Mouse (Mus musculus) left cerebral cortex, adult 8-10 months (tissue): ENCODE results near the gene Wdr62. TPM values are rescaled to one million over a fixed set of nuclear protein-coding genes. Genes with fewer than 3 reads are reported as not detected.

Experiments
- DNase-seq, 2 experiments: peaks; one replicate each; pipeline ENCODE4 v3.0.0; 2022; ENCODE audit warnings: low spot score in 2 of 2
- total RNA-seq, 4 experiments: library from RNA; stranded (reverse); gene quantifications; 2 replicates each; pipeline ENCODE4 v1.2.4; 2022

Wdr62 gene
- total RNA-seq: 1 to 10 TPM; 1.4 to 2.9 (median 1.8) TPM

- peak; percentile 78 to 84 for DNase-seq
Observed at GRCm38 (mm10) chr7:30279951-30280669, at the start of gene Wdr62, which contains the start of gene Thap8. TSS of gene Wdr62 (minus strand) at chr7:30280419. TSS of gene Thap8 (plus strand) at chr7:30280094.

DNA sequence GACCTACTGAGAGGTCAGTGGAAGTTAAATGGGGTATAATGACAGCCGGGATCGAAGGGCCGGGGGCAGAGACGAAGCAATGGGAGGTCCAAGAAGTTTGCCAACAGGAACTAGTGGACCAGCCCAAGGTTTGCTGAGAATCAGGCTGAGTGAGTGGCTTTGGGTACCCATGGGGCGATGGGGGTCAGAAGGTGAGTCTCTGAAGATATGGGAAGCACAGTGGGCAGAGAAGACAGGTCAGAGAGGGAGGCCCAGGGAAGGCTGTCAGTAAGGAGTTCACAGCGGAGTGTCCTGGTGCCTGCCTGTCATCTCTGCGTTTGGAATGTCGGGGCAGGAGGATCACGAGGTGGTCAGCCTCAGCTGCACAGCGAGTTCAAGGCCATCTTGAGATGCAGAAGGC is 48.2 kb upstream of the Wdr62 start:
- no peak for DNase-seq

GRCm38 (mm10) chr7:30327140-30327539 is 46.9 kb upstream of the Wdr62 start:
- DNase-seq: no peak

GRCm38 (mm10) chr7:30326427-30326826 is 46.2 kb upstream of the Wdr62 start:
- DNase-seq: no peak

DNA sequence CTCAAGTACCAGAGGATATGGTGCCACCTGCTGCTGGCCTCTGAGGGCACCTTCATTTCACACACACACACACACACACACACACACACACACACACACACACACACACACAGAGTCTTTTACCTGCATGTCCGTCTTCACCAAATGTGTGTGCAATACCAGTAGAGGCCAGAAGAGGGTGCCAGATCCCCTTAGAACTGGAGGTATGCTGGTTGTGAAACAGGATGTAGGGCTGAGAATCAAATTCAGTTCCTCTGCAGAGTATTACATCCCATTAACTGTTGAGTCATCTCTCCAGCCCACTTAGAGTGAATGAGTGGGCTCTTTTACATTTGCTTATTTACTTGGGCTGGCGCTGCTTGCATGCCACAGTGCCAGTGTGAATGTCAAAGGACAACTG is 45.1 kb upstream of the Wdr62 start:
- no peak for DNase-seq

- DNase-seq: peak in 1 of 2 experiments; percentile 77
Observed at GRCm38 (mm10) chr7:30324300-30324944, 44.2 kb upstream of the Wdr62 start.

- DNase-seq: no peak
Observed at GRCm38 (mm10) chr7:30323795-30324194, 43.6 kb upstream of the Wdr62 start, which contains the start of gene Sdhaf1. TSS of gene Sdhaf1 (minus strand) at chr7:30323895.

GRCm38 (mm10) chr7:30322865-30323264 is 42.6 kb upstream of the Wdr62 start:
- DNase-seq: no peak

GRCm38 (mm10) chr7:30322285-30322667 is 42.1 kb upstream of the Wdr62 start:
- DNase-seq: peak; percentile 87 to 97

- peak; percentile 64 to 74 for DNase-seq
Observed at GRCm38 (mm10) chr7:30321539-30322284, 41.5 kb upstream of the Wdr62 start, which contains the start of gene E130208F15Rik. TSS of gene E130208F15Rik (plus strand) at chr7:30321740.

DNA sequence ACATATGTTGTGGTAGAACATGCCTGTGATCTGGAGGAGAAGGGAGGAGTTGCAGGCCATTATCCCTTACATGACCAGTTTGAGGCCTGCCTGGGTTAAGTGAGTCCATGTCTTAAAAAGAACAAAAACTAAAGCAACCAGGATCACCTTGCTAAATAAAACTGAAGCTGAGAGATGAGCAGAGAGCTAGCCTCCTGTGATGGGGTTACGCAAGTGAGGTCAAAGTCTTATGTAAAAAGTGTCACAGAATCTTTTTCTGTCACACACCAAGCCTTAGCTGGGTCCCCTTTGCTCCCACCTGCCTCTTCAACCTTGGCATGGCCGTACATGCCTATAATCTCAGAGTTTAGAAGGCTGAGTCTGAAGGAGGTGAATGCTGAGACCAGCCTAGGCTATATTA is 40.7 kb upstream of the Wdr62 start:
- no peak for DNase-seq

DNA sequence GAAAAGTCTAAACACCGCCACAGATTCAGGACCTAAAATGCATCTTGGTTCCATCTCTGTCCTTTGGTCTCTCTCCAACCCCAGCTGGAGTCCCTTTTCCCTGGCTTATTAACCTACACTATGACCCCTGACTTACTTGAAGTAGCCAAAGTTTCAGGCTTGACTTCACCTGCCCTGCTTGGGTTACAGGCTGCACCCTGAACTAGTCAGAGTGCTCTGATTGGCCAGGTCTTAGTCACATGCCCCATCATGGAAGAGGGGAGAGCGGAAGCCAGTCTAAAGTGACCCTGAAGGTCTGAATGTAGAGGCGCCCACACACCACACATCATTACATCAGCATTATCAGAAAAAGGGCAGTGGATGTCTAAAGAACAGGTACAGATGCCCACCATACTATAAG is 37.9 kb upstream of the Wdr62 start:
- DNase-seq: no peak

DNA sequence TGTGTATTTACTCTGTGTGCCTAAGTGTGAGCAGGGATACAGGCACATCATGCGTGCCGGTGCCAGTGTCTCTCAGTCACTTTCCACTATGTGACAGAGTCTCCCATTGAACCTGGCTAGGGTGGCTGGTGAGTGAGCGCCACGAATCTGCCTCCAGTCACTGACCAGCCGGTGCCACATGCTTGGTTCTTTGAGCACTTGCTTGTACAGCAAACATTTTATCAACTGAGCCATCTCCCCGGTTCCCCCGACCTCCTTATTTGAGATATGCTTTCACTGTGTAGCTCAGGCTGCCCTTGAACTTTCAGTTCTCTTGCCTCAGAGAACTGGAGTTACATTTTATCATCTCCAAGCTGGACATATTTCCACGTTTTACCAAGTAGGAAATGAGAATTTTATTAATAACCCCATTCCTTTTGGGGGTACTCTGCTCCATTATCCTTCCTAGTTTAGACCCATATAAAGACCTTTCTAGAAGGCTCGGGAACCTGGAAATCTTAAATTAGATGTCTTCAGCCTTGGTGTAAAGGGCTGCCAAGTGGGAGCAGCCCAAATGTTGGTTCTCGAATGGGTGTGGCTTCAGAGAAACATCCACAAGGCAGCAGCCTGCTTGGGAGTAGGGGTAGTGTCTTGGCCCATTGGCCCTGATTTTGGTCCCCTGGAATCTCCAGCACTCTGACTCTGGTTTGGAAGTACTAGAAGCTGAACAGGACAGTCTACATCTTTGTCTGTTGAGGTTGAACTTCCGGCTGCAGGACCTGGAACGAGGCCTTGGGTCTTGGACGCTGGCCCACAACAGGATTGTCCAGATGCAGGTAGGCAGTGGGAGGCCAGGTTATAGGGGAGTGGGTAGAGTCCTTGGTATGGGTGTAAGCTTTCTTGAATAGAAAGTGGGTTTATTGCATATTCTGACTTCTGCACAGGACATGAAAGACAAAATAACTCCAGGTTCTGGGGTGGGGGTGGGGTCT is 35.6 kb upstream of the Wdr62 start:
- no peak for DNase-seq

DNA sequence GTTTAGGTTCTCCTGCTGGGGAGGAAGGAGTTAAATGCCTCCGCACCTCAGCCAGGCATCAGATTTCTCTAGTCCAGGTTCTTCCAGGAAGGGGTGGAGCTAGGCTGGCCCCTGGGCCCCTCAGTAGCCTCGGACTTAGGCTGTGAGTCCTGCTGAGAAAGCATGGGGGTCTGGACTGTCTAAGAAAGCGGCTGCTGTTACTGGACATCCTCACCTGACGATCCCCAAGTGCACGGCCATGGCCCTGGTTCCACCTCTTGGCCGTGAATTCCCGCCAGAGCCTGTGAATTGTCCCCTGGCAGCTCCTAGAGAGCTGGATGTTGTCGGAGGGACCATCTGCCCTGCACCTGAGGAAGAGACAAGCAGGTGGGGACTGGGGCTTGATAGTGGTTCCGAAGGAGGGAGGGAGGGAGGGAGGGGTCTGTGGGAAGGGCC is 34.5 kb upstream of the Wdr62 start, which contains the start of gene Syne4:
Gene Syne4, plus strand, starts transcription at position 87 of the 435 bp plus-strand sequence.
- no peak for DNase-seq

- DNase-seq: no peak
Observed at GRCm38 (mm10) chr7:30313666-30314320, 33.6 kb upstream of the Wdr62 start.

GRCm38 (mm10) chr7:30310136-30310535 is 29.9 kb upstream of the Wdr62 start:
- DNase-seq: no peak

GRCm38 (mm10) chr7:30309395-30310129 is 29.3 kb upstream of the Wdr62 start:
- DNase-seq: no peak

DNA sequence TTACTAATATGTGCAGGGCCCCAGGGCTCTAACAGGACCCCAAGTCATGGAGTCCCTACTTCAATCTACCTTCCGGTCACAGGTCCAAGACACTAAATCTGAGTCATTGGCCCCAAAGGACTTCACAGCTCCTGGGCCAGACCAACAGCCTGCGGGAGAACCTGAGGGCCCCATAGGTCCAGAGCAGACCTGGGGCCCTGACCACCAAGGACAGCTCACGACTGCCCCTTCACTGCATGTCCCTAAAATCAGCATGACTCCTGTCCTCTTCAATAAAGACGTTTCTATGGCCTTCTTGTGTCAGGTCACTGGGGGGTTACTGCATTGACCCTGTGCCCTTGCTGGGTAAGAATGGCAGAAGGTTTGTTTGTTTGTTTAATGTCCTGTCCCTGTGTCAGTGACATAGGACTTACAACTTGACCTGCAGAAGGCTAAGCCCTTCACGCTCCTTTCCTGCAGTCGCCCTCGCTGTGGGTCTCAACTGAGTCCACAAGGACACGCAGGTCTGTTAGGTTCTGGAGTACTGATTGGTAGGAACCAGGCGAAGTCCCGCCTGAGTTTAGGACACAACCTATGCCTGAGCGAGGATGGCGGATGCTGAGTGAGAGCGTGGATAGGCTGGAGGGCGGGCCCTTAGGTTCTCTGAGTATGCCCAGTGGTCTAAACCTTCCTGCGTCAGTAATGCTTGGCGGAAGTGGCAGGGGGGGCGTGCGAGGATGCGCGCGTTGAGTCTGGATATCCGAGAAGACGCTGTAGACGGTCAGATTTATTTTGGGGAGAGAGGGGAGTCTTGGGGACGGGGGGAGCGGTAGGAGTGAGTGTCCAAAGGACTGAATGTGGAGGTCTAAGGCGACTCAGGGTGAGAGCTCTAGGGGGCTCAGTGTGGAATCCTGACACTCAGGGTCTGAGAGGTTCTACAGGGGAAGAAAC is 28.1 kb upstream of the Wdr62 start, which contains the start of gene Alkbh6:
Gene Alkbh6, plus strand, starts transcription at position 642 of the 930 bp plus-strand sequence.
- peak; percentile 80 to 97 for DNase-seq
